19 mouse cellular contexts compared by ENCODE assay signal in genomic region chr13:116533163-116533562, GRCm38 (mm10).
DNase-seq lines count a peak whose midpoint lies in the region; ATAC-seq lines count a peak whose summit lies in the region.
"Had no signal": no experiment of that assay in that cellular context is flagged by ENCODE, and none has a peak within 500 bp of the region (broad histone marks: within the 10 kb centered on the region; RNA-seq: fewer than 3 reads in every experiment).

No protein-coding gene starts in this region.

- no peaks in the 10 kb centered on the region for H3K9me3 ChIP-seq in midbrain, embryonic 11.5 days (ENCODE audit: control insufficient read depth, low read length)
- no peaks in the 10 kb centered on the region for H3K9me3 ChIP-seq in midbrain, embryonic 13.5 days
- H3K9me3 ChIP-seq in kidney, embryonic 16.5 days (ENCODE audit: low read length), result no peaks in the 10 kb centered on the region
- H3K9me3 ChIP-seq: embryonic facial prominence, embryonic 10.5 days; embryonic facial prominence, embryonic 12.5 days; forebrain, embryonic 13.5 days; forebrain, embryonic 15.5 days had no signal

- no peak overlapping the region for H3K4me2 ChIP-seq in midbrain, embryonic 11.5 days
- no peak overlapping the region for H3K4me2 ChIP-seq in midbrain, embryonic 13.5 days (replicated peaks)
- H3K4me2 ChIP-seq in kidney, embryonic 16.5 days (replicated peaks; ENCODE audit: low read depth, low read length), result no peak overlapping the region
- H3K4me2 ChIP-seq: embryonic facial prominence, embryonic 12.5 days; forebrain, embryonic 13.5 days; forebrain, embryonic 15.5 days had no signal

- WGBS in midbrain, embryonic 11.5 days, result 78% methylated on average over 3 of the region's 3 CpGs
- 88% methylated on average over 3 of the region's 3 CpGs for WGBS in midbrain, embryonic 13.5 days
- WGBS in kidney, embryonic 16.5 days, result 73% methylated on average over 3 of the region's 3 CpGs

- DNase-seq in frontal cortex, adult 2 months (ENCODE audit: extremely low spot score in 1 of 2, low spot score in 1 of 2), result peak; percentile 24 to 36
- no peak for DNase-seq in frontal cortex, postnatal 25 days (ENCODE audit: low spot score in 2 of 2)
- peak; percentile 17 for DNase-seq in midbrain, embryonic 11.5 days (ENCODE audit: low spot score, missing footprints)
- DNase-seq in brain, adult 2 months (ENCODE audit: low read depth, low spot score), result peak; percentile 63
- peak; percentile 31 for DNase-seq in telencephalon, adult 2 months (ENCODE audit: low read depth, low spot score)
- DNase-seq: adrenal gland, adult 2 months; adrenal gland, postnatal 10 days; adrenal gland, postnatal 25 days; cerebellum, adult 11-12 months; cerebellum, adult 2 months; cerebellum, adult 9-10 months; cerebellum, postnatal 10 days; cerebellum, postnatal 25 days had no signal

- ATAC-seq in midbrain, embryonic 11.5 days (ENCODE audit: low FRiP score), result no peak
- no peak for ATAC-seq in midbrain, embryonic 13.5 days
- ATAC-seq in kidney, embryonic 16.5 days (ENCODE audit: low FRiP score, low TSS enrichment), result no peak
- ATAC-seq: forebrain, embryonic 13.5 days; forebrain, embryonic 15.5 days had no signal

- H3K9ac ChIP-seq in midbrain, embryonic 11.5 days (ENCODE audit: low read length), result no peak overlapping the region
- H3K9ac ChIP-seq in midbrain, embryonic 13.5 days (replicated peaks), result no peak overlapping the region
- no peak overlapping the region for H3K9ac ChIP-seq in kidney, embryonic 16.5 days (replicated peaks; ENCODE audit: low read length)
- H3K9ac ChIP-seq: embryonic facial prominence, embryonic 12.5 days; forebrain, embryonic 13.5 days; forebrain, embryonic 15.5 days had no signal

- no peak overlapping the region for H3K27ac ChIP-seq in midbrain, embryonic 11.5 days (ENCODE audit: low read depth, low read length)
- H3K27ac ChIP-seq in midbrain, embryonic 13.5 days, result no peak overlapping the region
- no peak overlapping the region for H3K27ac ChIP-seq in kidney, embryonic 16.5 days (ENCODE audit: low read length)
- H3K27ac ChIP-seq: embryonic facial prominence, embryonic 10.5 days; embryonic facial prominence, embryonic 12.5 days; forebrain, embryonic 13.5 days; forebrain, embryonic 15.5 days had no signal

- H3K4me1 ChIP-seq in midbrain, embryonic 11.5 days (ENCODE audit: control insufficient read depth, insufficient read depth, low read length), result no peaks in the 10 kb centered on the region
- H3K4me1 ChIP-seq in midbrain, embryonic 13.5 days (replicated peaks), result no peaks in the 10 kb centered on the region
- no peaks in the 10 kb centered on the region for H3K4me1 ChIP-seq in kidney, embryonic 16.5 days (ENCODE audit: insufficient read depth, low read length)
- H3K4me1 ChIP-seq: embryonic facial prominence, embryonic 10.5 days; embryonic facial prominence, embryonic 12.5 days; forebrain, embryonic 13.5 days had no signal

- H3K36me3 ChIP-seq in midbrain, embryonic 11.5 days (ENCODE audit: control insufficient read depth, insufficient read depth, low read length), result no peaks in the 10 kb centered on the region
- H3K36me3 ChIP-seq in midbrain, embryonic 13.5 days, result no peaks in the 10 kb centered on the region
- H3K36me3 ChIP-seq in kidney, embryonic 16.5 days (ENCODE audit: insufficient read depth, low read length), result no peaks in the 10 kb centered on the region
- H3K36me3 ChIP-seq: embryonic facial prominence, embryonic 10.5 days; embryonic facial prominence, embryonic 12.5 days; forebrain, embryonic 15.5 days had no signal

- no peaks in the 10 kb centered on the region for H3K27me3 ChIP-seq in midbrain, embryonic 11.5 days (ENCODE audit: control insufficient read depth, insufficient read depth, low read length)
- H3K27me3 ChIP-seq in midbrain, embryonic 13.5 days, result no peaks in the 10 kb centered on the region
- no peaks in the 10 kb centered on the region for H3K27me3 ChIP-seq in kidney, embryonic 16.5 days (ENCODE audit: insufficient read depth, low read length)
- H3K27me3 ChIP-seq: embryonic facial prominence, embryonic 12.5 days; forebrain, embryonic 13.5 days; forebrain, embryonic 15.5 days had no signal

- no peak overlapping the region for H3K4me3 ChIP-seq in midbrain, embryonic 11.5 days (ENCODE audit: low read depth, low read length)
- H3K4me3 ChIP-seq in midbrain, embryonic 13.5 days (replicated peaks), result no peak overlapping the region
- no peak overlapping the region for H3K4me3 ChIP-seq in kidney, embryonic 16.5 days (ENCODE audit: low read length)
- H3K4me3 ChIP-seq: embryonic facial prominence, embryonic 10.5 days; embryonic facial prominence, embryonic 12.5 days; forebrain, embryonic 13.5 days; forebrain, embryonic 15.5 days had no signal

Comparison
In these comparisons a context has a peak if more than half of its experiments do, and no peak if none do; other contexts are left out.
1. DNase-seq: peak in frontal cortex, adult 2 months (2 of 2), midbrain, embryonic 11.5 days (single experiment), brain, adult 2 months (single experiment) and telencephalon, adult 2 months (single experiment); none in frontal cortex, postnatal 25 days (0 of 2).